Mouse (Mus musculus) midbrain, postnatal 0 days (tissue): Measurements from ENCODE around the gene Nckap5. TPM values are rescaled to one million over a fixed set of nuclear protein-coding genes. Genes with fewer than 3 reads are reported as not detected.

Experiments
- ATAC-seq: fragments of 200-750 bp; cut with Nextera tagmentation; 2 replicates; pipeline ENCODE4 v1.8.0; 2017; ENCODE audit warnings: moderate number of reproducible peaks, mild to moderate bottlenecking, moderate TSS enrichment, moderate library complexity; ENCODE audit not compliant: low FRiP score
- DNase-seq: peaks from one replicate; pipeline ENCODE4 v3.0.0-alpha.2; 2015; ENCODE audit warnings: low spot score
- H3K27ac ChIP-seq: fragments of 300-500 bp; sonication (generic); 2 replicates; pipeline ENCODE4 v1.5.1; 2014; ENCODE audit warnings: low read depth, mild to moderate bottlenecking, low read length, mixed read lengths
- H3K27me3 ChIP-seq: fragments of 300-500 bp; sonication (generic); 2 replicates; pipeline ENCODE4 v1.6.1; 2014; ENCODE audit warnings: low read length, control low read depth, mixed read lengths; ENCODE audit not compliant: insufficient read depth
- H3K36me3 ChIP-seq: fragments of 300-500 bp; sonication (generic); 2 replicates; pipeline ENCODE4 v1.6.1; 2014; ENCODE audit warnings: low read length, control low read depth, mixed read lengths; ENCODE audit not compliant: insufficient read depth
- H3K4me1 ChIP-seq: fragments of 300-500 bp; sonication (generic); 2 replicates; pipeline ENCODE4 v1.6.1; 2014; ENCODE audit warnings: mild to moderate bottlenecking, control low read depth, antibody characterized with exemption, low read length, mixed read lengths; ENCODE audit not compliant: insufficient read depth
- H3K4me2 ChIP-seq: fragments of 300-500 bp; sonication (generic); 2 replicates; pipeline ENCODE4 v1.6.1; 2014; ENCODE audit warnings: low read depth, mild to moderate bottlenecking, low read length, mixed read lengths; ENCODE audit not compliant: poor library complexity, severe bottlenecking
- H3K4me3 ChIP-seq: fragments of 300-500 bp; sonication (generic); 2 replicates; pipeline ENCODE4 v1.5.1; 2014; ENCODE audit warnings: low read depth, mild to moderate bottlenecking, low read length, moderate library complexity
- H3K9ac ChIP-seq: fragments of 300-500 bp; sonication (generic); replicated peaks from 2 replicates; pipeline ENCODE4 v1.6.1; 2014; ENCODE audit warnings: mild to moderate bottlenecking, low read length, moderate library complexity, mixed read lengths; ENCODE audit not compliant: poor library complexity, severe bottlenecking
- H3K9me3 ChIP-seq: fragments of 300-500 bp; sonication (generic); 2 replicates; pipeline ENCODE4 v1.6.1; 2016; ENCODE audit warnings: low read length, control low read depth
- CTCF ChIP-seq: IDR thresholded peaks from 2 replicates; pipeline ENCODE4 v1.5.1; 2016; ENCODE audit warnings: antibody characterized with exemption, mild to moderate bottlenecking
- WGBS: fragments of 180-500 bp; shearing (Covaris S2); extraction: QIAGEN DNeasy Blood & Tissue Kit; methylation state at CpG from one replicate; pipeline ENCODE4 v1.1.7; 2014; 5-methylcytosine and 5-hydroxymethylcytosine counted together
- polyA plus RNA-seq: library from polyadenylated mRNA; unstranded; fragments of >200 nt; fragmentation: Nextera tagmentation; extraction: Ambion mirVana; gene quantifications from 2 replicates; pipeline ENCODE4 v1.2.1, GENCODE M21; 2015
- total RNA-seq: library from RNA; depleted of rRNA; stranded (reverse); fragments of >200 nt; gene quantifications from 2 replicates; pipeline ENCODE4 v1.2.3, GENCODE M21; 2014

Gene Nckap5
- total and polyA plus RNA-seq, 2 experiments from 2014 or later, result 6.3 to 8.7 TPM

DNA sequence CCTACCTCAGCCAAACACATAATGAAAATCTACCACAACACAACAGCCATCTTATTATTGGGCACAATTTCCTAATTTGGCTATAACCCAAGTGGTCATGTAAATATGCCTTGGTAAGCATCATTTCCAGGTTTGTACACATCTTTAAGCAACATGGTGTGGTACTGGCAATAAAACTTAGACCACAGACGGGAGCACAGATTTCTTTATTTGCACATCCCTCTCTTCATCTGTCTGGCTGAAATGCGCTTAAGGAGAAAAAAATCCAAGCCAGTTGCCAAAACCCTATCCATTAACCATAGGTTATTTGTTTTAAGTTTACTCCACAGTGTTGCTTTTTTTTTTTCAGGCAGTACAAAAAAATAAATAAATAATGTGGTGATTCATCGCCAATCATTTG, 842.8 kb downstream of the Nckap5 start:
- 90% methylated on average over 3 of the region's 3 CpGs for WGBS
- H3K9me3 ChIP-seq, result no peaks in the 10 kb centered on the region
- no peak for TF ChIP-seq CTCF
- no peak overlapping the region for H3K9ac ChIP-seq
- H3K27me3 ChIP-seq, result no peaks in the 10 kb centered on the region
- H3K36me3 ChIP-seq, result no peaks in the 10 kb centered on the region
- no peak overlapping the region for H3K27ac ChIP-seq
- H3K4me1 ChIP-seq, result no peaks in the 10 kb centered on the region
- DNase-seq (no peak), ATAC-seq (no peak)
- no peak overlapping the region for H3K4me2 ChIP-seq
- no peak overlapping the region for H3K4me3 ChIP-seq

DNA sequence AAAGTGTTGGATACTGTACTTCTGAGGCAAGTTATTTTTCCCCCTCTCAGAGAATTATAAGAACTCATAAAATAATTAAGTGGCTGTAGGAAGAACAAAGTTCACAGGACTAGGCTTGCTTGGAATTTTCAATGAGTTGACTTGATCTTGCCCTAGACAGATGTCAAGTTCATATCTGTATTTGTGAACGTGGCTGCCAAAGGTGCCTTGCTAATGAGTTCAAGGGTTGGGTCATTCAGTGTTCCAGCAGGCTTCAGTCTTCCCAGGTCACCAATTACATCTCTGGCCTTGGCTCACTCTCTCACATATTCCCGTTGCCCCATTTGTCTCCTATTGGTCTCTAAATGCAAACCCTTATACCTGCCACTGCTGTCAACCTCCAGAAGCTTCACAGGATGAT, 846.0 kb downstream of the Nckap5 start:
- H3K4me2 ChIP-seq, result no peak overlapping the region
- no peak overlapping the region for H3K4me3 ChIP-seq
- H3K27me3 ChIP-seq, result no peaks in the 10 kb centered on the region
- H3K36me3 ChIP-seq, result no peaks in the 10 kb centered on the region
- no peak overlapping the region for H3K9ac ChIP-seq
- H3K27ac ChIP-seq, result no peak overlapping the region
- WGBS, result 85% methylated on average over 2 of the region's 2 CpGs
- no peaks in the 10 kb centered on the region for H3K4me1 ChIP-seq
- H3K9me3 ChIP-seq, result no peaks in the 10 kb centered on the region
- ATAC-seq, result no peak
- TF ChIP-seq CTCF, result no peak
- no peak for DNase-seq

DNA sequence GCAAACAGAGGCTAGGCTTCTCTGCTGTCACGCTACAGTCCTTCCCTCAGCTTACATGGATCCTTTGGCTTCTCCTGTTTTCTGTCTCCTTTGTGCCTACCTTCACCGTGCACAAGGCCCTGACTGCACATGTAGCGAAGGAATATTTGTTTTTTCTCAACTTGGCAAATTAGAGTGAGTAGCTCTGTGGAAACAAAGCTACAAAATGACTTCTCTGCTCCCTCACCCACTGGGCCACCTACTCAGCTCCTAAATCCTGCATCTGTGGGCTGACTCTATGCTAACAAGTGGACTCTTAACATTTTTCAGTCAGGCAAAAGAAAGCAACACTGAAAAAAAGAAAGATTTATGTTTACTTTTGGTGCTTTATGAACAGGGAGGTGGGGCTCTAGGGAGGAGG, 856.0 kb downstream of the Nckap5 start:
- Histone ChIP-seq H3K4me3 (no peak overlapping the region), H3K27ac (no peak overlapping the region), H3K4me1 (no peaks in the 10 kb centered on the region), H3K27me3 (no peaks in the 10 kb centered on the region), H3K9ac (no peak overlapping the region), H3K36me3 (no peaks in the 10 kb centered on the region), H3K9me3 (no peaks in the 10 kb centered on the region), H3K4me2 (no peak overlapping the region)
- ATAC-seq, result no peak
- 87% methylated on average over 3 of the region's 3 CpGs for WGBS
- DNase-seq, result no peak
- TF ChIP-seq CTCF, result no peak

DNA sequence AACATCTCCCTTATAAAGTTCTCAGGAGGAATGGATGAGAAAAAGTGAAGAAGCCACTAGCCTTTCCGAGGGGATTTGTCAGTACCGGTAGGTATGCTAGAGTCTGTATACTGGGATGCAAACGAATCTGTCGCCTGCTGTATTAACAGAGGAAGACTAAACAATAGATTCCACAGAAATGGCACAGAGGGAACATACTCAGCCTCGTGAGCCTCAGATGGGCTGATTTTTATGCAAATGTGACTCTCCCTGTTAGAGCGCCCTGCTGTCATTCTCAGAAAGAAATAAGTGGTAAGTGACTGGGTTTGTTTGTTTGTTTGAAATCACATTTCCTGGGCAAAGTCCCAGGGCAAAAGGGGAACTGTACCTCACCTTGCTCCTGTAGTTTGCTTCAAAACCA, 858.7 kb downstream of the Nckap5 start:
- ATAC-seq (no peak), DNase-seq (no peak)
- TF ChIP-seq CTCF, result no peak

DNA sequence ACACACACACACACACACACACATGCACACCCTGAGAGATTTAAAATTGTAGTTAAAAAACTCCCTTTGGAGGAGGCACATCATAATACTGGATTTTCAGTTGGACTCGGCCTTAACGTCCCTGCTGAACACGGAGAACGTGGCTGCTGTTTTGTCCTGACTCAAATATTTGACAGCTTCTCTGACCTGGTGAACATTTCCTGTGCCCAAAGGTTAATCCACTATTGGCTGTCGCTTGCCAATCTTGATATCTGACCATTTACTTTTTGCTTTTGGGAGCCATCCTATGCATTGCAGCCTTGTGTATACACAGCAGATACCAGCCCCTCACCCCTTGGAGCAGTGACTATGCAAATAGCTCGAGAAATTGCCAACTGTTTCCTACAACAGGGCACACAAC, 862.9 kb downstream of the Nckap5 start:
- Histone ChIP-seq H3K36me3 (no peaks in the 10 kb centered on the region), H3K27ac (no peak overlapping the region), H3K27me3 (no peaks in the 10 kb centered on the region), H3K9ac (no peak overlapping the region), H3K4me3 (no peak overlapping the region), H3K4me2 (no peak overlapping the region), H3K9me3 (no peaks in the 10 kb centered on the region), H3K4me1 (0 out of 2 replicates have a peak, but pooled peaks cover 3% of the 10 kb centered on the region)
- WGBS, result 79% methylated on average over 6 of the region's 6 CpGs
- no peak for DNase-seq
- no peak for ATAC-seq
- TF ChIP-seq CTCF, result no peak

More for the DNA sequence above, 858.7 kb downstream of the Nckap5 start:
- Histone ChIP-seq H3K9me3 (no peaks in the 10 kb centered on the region), H3K9ac (no peak overlapping the region), H3K4me1 (0 out of 2 replicates have a peak, but pooled peaks cover 3% of the 10 kb centered on the region), H3K27me3 (no peaks in the 10 kb centered on the region), H3K4me3 (no peak overlapping the region), H3K4me2 (no peak overlapping the region), H3K36me3 (no peaks in the 10 kb centered on the region), H3K27ac (no peak overlapping the region)
- 27% methylated on average over 6 of the region's 6 CpGs for WGBS

DNA sequence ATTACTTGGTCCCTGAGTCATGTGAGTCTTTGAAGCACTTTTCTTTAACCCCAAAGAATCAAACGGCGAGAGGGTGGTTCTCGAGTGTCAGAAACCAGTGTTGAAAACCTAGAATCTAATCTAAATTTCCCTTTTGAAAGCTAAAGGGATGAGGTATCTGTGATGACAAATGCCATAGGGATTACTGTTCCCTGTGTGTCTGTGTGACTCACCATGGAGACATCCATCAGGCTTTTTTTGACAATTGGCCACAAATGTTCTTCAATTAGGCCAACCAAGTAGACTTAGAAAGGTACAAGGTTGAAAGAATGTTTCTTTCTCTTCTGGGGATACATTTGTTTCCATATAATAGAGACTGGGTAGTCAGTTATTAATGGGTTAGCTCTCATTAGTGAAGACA, 879.6 kb downstream of the Nckap5 start:
- ATAC-seq, result no peak
- TF ChIP-seq CTCF, result no peak
- no peaks in the 10 kb centered on the region for H3K4me1 ChIP-seq
- no peaks in the 10 kb centered on the region for H3K9me3 ChIP-seq
- no peak overlapping the region for H3K27ac ChIP-seq
- H3K27me3 ChIP-seq, result no peaks in the 10 kb centered on the region
- no peak overlapping the region for H3K4me2 ChIP-seq
- no peak for DNase-seq
- no peak overlapping the region for H3K4me3 ChIP-seq
- no peak overlapping the region for H3K9ac ChIP-seq
- WGBS, result 80% methylated on average over 3 of the region's 3 CpGs
- no peaks in the 10 kb centered on the region for H3K36me3 ChIP-seq

DNA sequence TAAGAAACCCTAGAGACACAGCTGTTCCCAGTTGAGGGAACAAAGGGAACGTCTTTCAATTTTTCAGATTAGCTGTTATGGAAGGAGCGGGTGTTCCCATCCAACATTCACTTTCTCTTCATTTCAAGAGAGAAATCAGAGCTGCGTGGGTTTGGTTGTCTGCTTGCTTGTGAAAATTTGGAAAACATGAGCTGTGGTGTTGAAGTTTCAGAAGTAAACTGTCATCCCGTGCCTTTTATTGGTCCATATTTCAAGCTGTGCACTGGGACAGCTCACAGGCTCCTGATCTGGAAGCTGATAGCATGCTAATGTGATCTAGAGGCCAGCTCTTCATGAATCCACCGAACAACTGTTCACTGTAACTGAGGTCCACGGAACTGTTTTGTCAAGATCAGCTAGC, 881.5 kb downstream of the Nckap5 start:
- TF ChIP-seq CTCF, result no peak
- no peak for ATAC-seq
- H3K9ac ChIP-seq, result no peak overlapping the region
- no peak overlapping the region for H3K4me2 ChIP-seq
- 51% methylated on average over 6 of the region's 6 CpGs for WGBS
- no peak for DNase-seq
- H3K27ac ChIP-seq, result no peak overlapping the region
- no peaks in the 10 kb centered on the region for H3K9me3 ChIP-seq
- H3K4me1 ChIP-seq, result no peaks in the 10 kb centered on the region
- no peaks in the 10 kb centered on the region for H3K27me3 ChIP-seq
- H3K36me3 ChIP-seq, result no peaks in the 10 kb centered on the region
- H3K4me3 ChIP-seq, result no peak overlapping the region
